Mouse (Mus musculus) CD4-positive, CD25-positive, alpha-beta regulatory T cell, adult 2 months (primary cell): Measurements from ENCODE around the gene Gm28308.

Source experiments
- DNase-seq: peaks from one replicate; pipeline ENCODE4 v3.0.0-alpha.2; 2012; ENCODE audit warnings: low read depth, low spot score

Gm28308 gene

GRCm38 (mm10) chr6:52220003-52220864 is 7.1 kb upstream of the Gm28308 start:
- no peak for DNase-seq

- no peak for DNase-seq
Measured at GRCm38 (mm10) chr6:52219234-52219942, 6.2 kb upstream of the Gm28308 start.

DNA sequence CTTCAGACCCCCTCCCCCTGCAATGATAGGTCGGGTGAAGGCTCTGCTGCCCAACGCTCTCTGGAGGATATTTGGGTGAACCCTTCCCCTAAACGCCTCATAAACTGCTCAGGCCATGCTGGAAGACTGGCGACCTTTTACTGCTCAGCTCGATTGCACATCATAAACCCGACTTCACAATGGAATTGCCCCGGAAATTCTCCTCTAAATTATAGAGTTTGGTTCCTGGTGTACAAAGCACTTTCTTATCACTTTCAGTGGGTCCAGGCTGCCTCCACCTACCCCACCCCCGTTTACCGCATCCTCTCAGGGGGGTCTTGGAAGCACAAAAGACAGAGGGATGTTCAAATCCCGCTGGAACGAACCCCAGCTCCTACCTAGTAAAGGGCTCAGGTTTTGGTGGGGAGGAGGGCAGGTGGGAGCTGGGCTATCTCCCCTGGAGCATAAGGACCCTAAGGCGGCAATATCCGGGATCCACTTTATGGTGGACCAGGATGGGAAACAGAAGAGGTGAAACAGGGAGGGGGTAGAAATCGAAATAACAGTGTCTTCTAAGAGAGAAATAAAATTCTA is 5.6 kb upstream of the Gm28308 start:
- DNase-seq: no peak

GRCm38 (mm10) chr6:52217895-52218642 is 4.9 kb upstream of the Gm28308 start:
- peak; percentile 33 for DNase-seq

- DNase-seq: peak; percentile 69
Measured at GRCm38 (mm10) chr6:52217459-52217768, 4.3 kb upstream of the Gm28308 start.

DNA sequence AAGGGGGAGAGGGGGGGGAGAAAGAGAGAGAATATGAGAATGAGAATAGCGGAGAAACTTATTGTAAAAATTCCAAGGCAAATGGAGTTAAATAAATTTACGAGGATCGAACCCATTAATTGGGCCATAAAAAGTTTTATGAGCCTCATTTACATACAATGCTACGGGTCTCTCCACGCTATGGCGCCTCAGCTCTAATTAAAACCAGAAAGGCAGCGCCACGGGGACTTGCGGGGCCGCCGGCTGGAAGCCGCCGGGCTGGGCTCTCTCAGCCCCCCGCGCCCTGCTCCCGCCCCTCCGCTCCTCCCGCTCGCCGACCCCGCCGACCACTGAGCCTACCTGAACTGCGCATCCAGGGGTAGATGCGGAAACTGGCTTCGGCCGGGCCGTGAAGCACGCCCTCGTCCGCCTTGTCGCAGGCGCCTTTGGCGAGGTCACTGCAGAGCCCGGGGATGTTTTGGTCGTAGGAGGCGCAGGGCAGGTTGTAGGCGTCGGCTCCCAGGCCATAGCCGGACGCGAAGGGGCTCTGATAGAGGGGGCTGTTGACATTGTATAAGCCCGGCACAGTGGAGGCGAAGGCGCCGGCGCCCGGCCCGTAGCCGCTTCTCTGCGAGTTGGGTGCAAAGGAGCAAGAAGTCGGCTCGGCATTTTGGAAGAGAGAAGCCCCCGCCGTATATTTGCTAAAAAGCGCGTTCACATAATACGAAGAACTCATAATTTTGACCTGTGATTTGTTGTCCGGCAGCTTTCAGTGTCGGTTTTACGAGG is 3.7 kb upstream of the Gm28308 start:
- DNase-seq: peak; percentile 35

DNA sequence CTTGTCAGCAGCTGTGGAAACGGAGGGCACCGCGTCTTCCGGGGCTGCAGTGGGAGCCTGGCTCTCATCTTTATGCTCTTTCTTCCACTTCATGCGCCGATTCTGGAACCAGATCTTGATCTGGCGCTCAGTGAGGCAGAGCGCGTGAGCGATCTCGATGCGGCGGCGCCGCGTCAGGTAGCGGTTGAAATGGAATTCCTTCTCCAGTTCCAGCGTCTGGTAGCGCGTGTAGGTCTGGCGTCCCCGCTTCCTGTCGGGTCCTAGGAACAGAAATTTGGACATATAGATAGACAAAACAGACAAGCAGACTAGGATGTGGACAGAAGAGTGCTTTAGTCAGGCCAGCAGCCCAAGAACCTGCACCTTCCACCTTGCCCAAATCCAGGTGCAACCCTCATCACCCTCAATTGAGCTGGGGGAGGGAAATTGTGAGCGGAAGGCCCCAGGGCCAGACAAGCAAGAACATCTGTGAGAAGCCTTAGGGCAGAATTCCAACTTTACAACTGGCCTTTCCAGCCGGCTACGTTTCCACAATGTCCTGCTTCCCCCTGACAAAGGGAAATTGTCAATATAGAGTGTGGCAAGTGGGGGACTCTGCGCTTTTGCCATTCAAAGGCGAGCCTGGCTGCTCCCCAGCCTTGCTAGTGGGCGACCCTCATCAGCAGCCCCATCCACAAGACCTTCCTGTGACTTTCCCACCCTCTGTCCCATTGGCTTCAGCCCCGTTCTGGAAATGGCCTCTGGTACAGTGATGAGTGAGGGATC is 2.8 kb upstream of the Gm28308 start:
- DNase-seq: no peak

- no peak for DNase-seq
Measured at GRCm38 (mm10) chr6:52215070-52215469, 1.9 kb upstream of the Gm28308 start.

- no peak for DNase-seq
Measured at GRCm38 (mm10) chr6:52214271-52214670, 1.1 kb upstream of the Gm28308 start.

DNA sequence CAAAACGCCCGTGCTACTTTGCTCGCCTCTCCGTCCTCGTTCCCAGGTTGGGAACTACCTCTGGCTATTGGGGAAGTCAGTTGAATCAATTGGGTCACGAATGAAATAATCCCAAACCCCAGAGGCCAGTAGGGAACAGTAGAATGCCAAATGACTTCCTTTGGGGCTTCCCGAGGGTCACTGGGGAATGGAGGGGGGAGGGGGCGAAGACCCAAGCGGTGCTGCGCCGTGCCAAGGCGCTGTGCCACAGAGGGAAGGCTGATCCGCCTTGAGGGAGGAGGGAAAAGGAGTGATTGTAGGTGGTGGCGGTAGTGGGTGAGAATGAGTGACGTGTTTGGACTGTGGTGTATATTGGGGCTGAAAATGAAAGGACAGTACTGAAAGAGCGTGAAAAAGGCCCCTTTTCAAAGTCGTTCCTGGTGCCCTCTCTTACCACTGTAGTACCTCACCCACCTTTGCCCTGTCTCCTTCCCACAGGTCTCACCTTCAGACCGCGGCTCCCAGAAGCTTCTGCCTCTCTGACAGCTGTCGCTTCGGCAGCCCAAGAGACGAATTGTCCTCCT is 502 bp downstream of the Gm28308 start:
- DNase-seq: no peak

DNA sequence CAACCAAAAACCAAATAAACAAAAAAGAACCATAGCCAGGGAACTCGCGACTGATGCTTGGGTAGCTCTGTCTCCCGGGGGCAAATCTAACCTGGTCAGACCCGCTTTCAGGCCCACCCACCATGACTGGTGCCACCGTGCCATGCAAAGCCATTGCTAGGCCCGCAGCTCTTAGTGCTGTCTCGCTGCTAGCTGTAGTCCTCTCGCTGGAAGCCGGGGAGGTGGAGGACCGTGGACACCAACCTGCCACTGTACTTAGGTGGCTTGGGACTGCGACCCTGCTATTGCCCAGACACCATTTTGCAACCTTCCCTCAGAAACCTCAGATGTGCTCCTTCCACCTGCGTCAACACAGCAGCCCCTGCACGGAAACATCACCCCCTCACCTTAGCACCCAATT is 1.2 kb downstream of the Gm28308 start:
- peak; percentile 38 for DNase-seq

GRCm38 (mm10) chr6:52211170-52211935 is 1.8 kb downstream of the Gm28308 start:
- peak; percentile 86 for DNase-seq

- no peak for DNase-seq
Measured at GRCm38 (mm10) chr6:52209685-52210046, 3.5 kb downstream of the Gm28308 start.

- DNase-seq: no peak
Measured at GRCm38 (mm10) chr6:52208868-52209684, 4.1 kb downstream of the Gm28308 start.

DNA sequence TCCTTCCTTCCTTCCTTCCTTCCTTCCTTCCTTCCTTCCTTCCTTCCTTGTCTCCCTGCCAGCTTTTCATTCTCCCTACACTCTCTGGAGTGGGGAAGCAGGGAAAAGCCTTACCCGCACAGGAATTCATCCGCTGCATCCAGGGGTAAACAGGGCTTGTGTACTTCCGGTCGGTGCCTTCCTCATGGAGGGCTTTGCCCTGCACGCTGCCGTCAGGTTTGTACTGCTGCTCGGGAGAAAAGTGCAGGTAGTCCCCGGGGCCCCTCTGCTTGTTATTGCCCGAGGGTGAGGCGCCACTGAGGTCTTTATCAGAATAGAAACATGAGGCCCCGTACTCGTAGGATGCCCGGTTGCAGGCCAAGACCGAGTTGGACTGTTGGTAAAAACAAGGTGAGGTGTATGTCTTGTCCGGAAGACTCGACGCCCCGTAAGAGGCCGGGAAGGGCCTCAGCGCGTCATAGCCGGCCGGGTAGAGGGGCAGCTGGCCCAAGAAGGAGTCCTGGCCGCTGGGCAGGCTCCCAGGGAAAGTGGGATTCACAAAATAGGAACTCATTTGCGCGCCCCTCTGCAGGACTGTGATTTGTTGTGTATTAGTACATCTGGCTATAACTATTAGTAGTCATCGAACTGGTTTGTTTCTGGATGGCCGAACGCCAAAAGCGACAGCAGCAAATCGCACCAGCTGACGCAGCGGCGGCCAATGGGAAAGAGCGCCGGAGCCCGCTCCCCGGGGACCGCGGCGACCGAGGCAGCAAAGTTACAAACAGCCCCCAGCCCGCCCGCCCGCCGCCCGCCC is 4.9 kb downstream of the Gm28308 start, which contains the start of gene Hoxa6:
TSS of gene Hoxa6 (minus strand) at position 651 of the 796 bp plus-strand sequence.
- DNase-seq: no peak

DNA sequence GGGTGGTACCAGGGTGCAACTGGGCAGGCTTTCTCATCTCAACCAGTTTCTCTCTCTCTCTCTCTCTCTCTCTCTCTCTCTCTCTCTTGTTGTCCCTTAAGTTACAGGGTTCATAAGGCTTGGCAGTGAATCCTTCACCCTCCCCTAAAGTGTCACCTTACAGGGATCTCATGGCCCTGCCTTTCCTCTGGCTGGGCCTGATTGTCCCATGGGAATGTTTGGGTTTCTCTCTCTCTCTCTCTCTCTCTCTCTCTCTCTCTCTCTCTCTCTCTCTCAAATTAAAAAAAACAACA is 5.5 kb downstream of the Gm28308 start:
- no peak for DNase-seq

- no peak for DNase-seq
Measured at GRCm38 (mm10) chr6:52206882-52207683, 6.1 kb downstream of the Gm28308 start.
